Mouse (Mus musculus) naive thymus-derived CD4-positive, alpha-beta T cell, adult 5 months (primary cell): Measurements from ENCODE around the gene Trak2. TPM values are rescaled to one million over a fixed set of nuclear protein-coding genes. Genes with fewer than 3 reads are reported as not detected.

ENCODE experiments used
- polyA plus RNA-seq: library from polyadenylated mRNA; unstranded; fragments of 100-300 nt; shearing (Covaris generic); gene quantifications from one replicate; pipeline ENCODE4 v1.2.1, GENCODE M21; 2017

Trak2 gene
- 43.6 TPM for polyA plus RNA-seq

GRCm38 (mm10) chr1:58973366-58974221, at the start of gene Trak2, which contains the start of gene Stradb:
TSS of gene Trak2 (minus strand) at chr1:58973430.
TSS of gene Stradb (plus strand) at chr1:58973522.

Other genes starting within 250 kb of the Trak2 start
- 144 TPM for gene Casp8, start 178.1 kb downstream of the Trak2 start, polyA plus RNA-seq
- 20.6 TPM for gene Stradb, start 92 bp upstream of the Trak2 start, polyA plus RNA-seq
- gene C2cd6, start 121.5 kb upstream of the Trak2 start, polyA plus RNA-seq, result not detected
- gene Tmem237, start 147.0 kb upstream of the Trak2 start, polyA plus RNA-seq, result 3.2 TPM
- not detected for gene Mpp4, start 190.0 kb upstream of the Trak2 start, polyA plus RNA-seq